Mouse (Mus musculus) layer of hippocampus, postnatal 25 days (tissue): ENCODE measurements around the gene Aplp1. TPM values are rescaled to one million over a fixed set of nuclear protein-coding genes. Genes with fewer than 3 reads are reported as not detected.
"Not testable (repeated sequence)": the region's sequence is repeated elsewhere in the genome, so short reads cannot be mapped to it uniquely, and the experiment has no call there.

Source experiments
- DNase-seq, 2 experiments: peaks; one replicate each; pipeline ENCODE4 v3.0.0; 2022; ENCODE audit warnings: mixed read lengths in 2 of 2, low spot score in 1 of 2; ENCODE audit errors: extremely low spot score in 1 of 2
- total RNA-seq, 2 experiments: library from RNA; stranded (reverse); gene quantifications; 2 replicates each; pipeline ENCODE4 v1.2.3; 2021

Gene Aplp1
- total RNA-seq: 1,000 to 10,000 TPM; 1,227 to 1,377 TPM

- DNase-seq: peak; percentile 74 to 77
These were observed at the start of gene Aplp1 for GRCm38 (mm10) chr7:30444971-30445751. Gene Aplp1 (minus strand): TSS chr7:30445535.

- DNase-seq: no peak
These were observed 48.1 kb upstream of the Aplp1 start, which contains the start of gene Prodh2 for GRCm38 (mm10) chr7:30493401-30493931. Gene Prodh2 (plus strand): TSS chr7:30493622.

- DNase-seq: peak; percentile 60 to 93
These were observed 47.4 kb upstream of the Aplp1 start for GRCm38 (mm10) chr7:30492765-30493164.

- DNase-seq: no peak
These were observed 45.6 kb upstream of the Aplp1 start for GRCm38 (mm10) chr7:30490957-30491307.

GRCm38 (mm10) chr7:30490251-30490956 is 45.1 kb upstream of the Aplp1 start:
- peak; percentile 30 to 56 for DNase-seq

GRCm38 (mm10) chr7:30484250-30484649 is 38.9 kb upstream of the Aplp1 start:
- no peak for DNase-seq

- peak in 1 of 2 experiments; percentile 36 for DNase-seq
These were observed 32.4 kb upstream of the Aplp1 start for GRCm38 (mm10) chr7:30477415-30478381.

GRCm38 (mm10) chr7:30476136-30476535 is 30.8 kb upstream of the Aplp1 start:
- DNase-seq: not testable (repeated sequence)

- DNase-seq: no peak
These were observed 29.7 kb upstream of the Aplp1 start for GRCm38 (mm10) chr7:30474999-30475398.

GRCm38 (mm10) chr7:30472411-30472810 is 27.1 kb upstream of the Aplp1 start:
- DNase-seq: peak in 1 of 2 experiments; percentile 53

- no peak for DNase-seq
These were observed 19.5 kb upstream of the Aplp1 start for GRCm38 (mm10) chr7:30464816-30465300.

- no peak for DNase-seq
These were observed 18.7 kb upstream of the Aplp1 start for GRCm38 (mm10) chr7:30463996-30464395.

- no peak for DNase-seq
These were observed 18.2 kb upstream of the Aplp1 start for GRCm38 (mm10) chr7:30463568-30463967.

GRCm38 (mm10) chr7:30459484-30459883 is 14.1 kb upstream of the Aplp1 start:
- no peak for DNase-seq

GRCm38 (mm10) chr7:30457629-30458330 is 12.4 kb upstream of the Aplp1 start, which contains the start of the genes Kirrel2 and Nphs1:
Gene Kirrel2 (minus strand): TSS chr7:30457690.
Gene Nphs1 (plus strand): TSS chr7:30458315.
- DNase-seq: peak in 1 of 2 experiments; percentile 59

- DNase-seq: no peak
These were observed 11.7 kb upstream of the Aplp1 start for GRCm38 (mm10) chr7:30456911-30457628.

GRCm38 (mm10) chr7:30456487-30456886 is 11.2 kb upstream of the Aplp1 start:
- no peak for DNase-seq

- no peak for DNase-seq
These were observed 8.9 kb upstream of the Aplp1 start for GRCm38 (mm10) chr7:30454259-30454658.

- no peak for DNase-seq
These were observed 8.4 kb upstream of the Aplp1 start for GRCm38 (mm10) chr7:30453766-30454165.
